Mouse (Mus musculus) spleen, adult 2 months (tissue): ENCODE measurements around the gene Dpp6. TPM values are rescaled to one million over a fixed set of nuclear protein-coding genes. Genes with fewer than 3 reads are reported as not detected.

Source experiments
- DNase-seq, 2 experiments: peaks; one replicate each; pipeline versions ENCODE4 v3.0.0 to v3.0.0-alpha.2; 2012 to 2021; ENCODE audit warnings: low spot score in 2 of 2, low read depth in 1 of 2
- H3K27ac ChIP-seq: fragments of 200-500 bp; 2 replicates; pipeline ENCODE4 v1.5.1; 2012; ENCODE audit warnings: low read length, inconsistent platforms; ENCODE audit not compliant: insufficient read depth
- H3K27me3 ChIP-seq: fragments of 200-500 bp; 2 replicates; pipeline ENCODE4 v1.6.1; 2012; ENCODE audit warnings: mild to moderate bottlenecking, moderate library complexity, low read length, inconsistent platforms; ENCODE audit not compliant: control insufficient read depth, insufficient read depth
- H3K36me3 ChIP-seq: fragments of 200-500 bp; 2 replicates; pipeline ENCODE4 v1.6.1; 2012; ENCODE audit warnings: mild to moderate bottlenecking, low read length, inconsistent platforms; ENCODE audit not compliant: control insufficient read depth, insufficient read depth
- H3K4me1 ChIP-seq: fragments of 200-500 bp; 2 replicates; pipeline ENCODE4 v1.6.1; 2011; ENCODE audit warnings: inconsistent platforms; ENCODE audit not compliant: control insufficient read depth, insufficient read depth, insufficient read length
- H3K4me3 ChIP-seq: fragments of 200-500 bp; 2 replicates; pipeline ENCODE4 v1.5.1; 2011; ENCODE audit warnings: mild to moderate bottlenecking, inconsistent platforms; ENCODE audit not compliant: insufficient read depth, insufficient read length; ENCODE audit errors: extremely low read depth
- CTCF ChIP-seq: fragments of 200-500 bp; IDR thresholded peaks from 2 replicates; pipeline ENCODE4 v1.5.1; 2011; ENCODE audit warnings: mild to moderate bottlenecking, inconsistent platforms; ENCODE audit not compliant: insufficient read depth, insufficient read length, insufficient replicate concordance; ENCODE audit errors: extremely low read depth
- POLR2A ChIP-seq: fragments of 200-500 bp; IDR thresholded peaks from 2 replicates; pipeline ENCODE4 v1.6.1; 2011; ENCODE audit warnings: low read depth, low read length, inconsistent platforms
- WGBS: fragments of 180-500 bp; shearing (Covaris S2); methylation state at CpG from one replicate; pipeline ENCODE4 v1.1.7; 2018; 5-methylcytosine and 5-hydroxymethylcytosine counted together
- polyA plus RNA-seq: library from polyadenylated mRNA; depleted of rRNA; stranded (reverse); fragments of >200 nt; gene quantifications from 2 replicates; pipeline ENCODE4 v1.2.3, GENCODE M21; 2012

Gene Dpp6
- polyA plus RNA-seq, 1 experiment: 0.11 TPM

DNA sequence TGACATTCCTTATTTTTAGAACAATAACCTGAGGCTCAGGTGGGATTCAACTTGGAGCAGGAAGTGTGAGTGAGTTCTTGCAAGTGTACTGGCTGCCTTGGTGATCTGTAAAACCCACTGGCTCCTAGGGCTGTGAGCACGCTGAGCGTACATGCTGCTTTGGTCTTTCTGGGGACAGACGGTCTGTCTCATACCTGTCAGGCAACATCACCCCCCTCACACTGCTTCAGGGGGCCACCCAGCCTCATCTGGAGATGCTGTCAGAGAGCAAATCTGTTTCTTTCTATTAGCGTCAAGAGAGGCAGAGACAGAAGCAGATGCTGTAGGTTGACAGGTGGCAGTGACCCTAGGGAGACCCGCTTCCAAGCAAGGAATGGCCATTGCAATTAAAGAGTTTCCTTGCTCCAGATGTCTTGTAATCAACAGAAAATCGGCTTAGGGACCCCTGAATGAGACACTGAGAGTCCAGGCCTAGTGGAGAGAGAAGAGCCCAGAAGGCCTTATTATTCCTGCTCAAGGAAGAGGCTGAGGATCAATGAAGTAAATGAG, 330.5 kb downstream of the Dpp6 start:
- H3K27ac ChIP-seq: no peak overlapping the region
- H3K4me1 ChIP-seq: no peaks in the 10 kb centered on the region
- no peak overlapping the region for H3K4me3 ChIP-seq
- 85% methylated on average over 6 of the region's 6 CpGs for WGBS
- no peak for DNase-seq
- H3K27me3 ChIP-seq: no peaks in the 10 kb centered on the region
- TF ChIP-seq POLR2A (no peak), CTCF (no peak)
- no peaks in the 10 kb centered on the region for H3K36me3 ChIP-seq

- no peak overlapping the region for H3K27ac ChIP-seq
- TF ChIP-seq POLR2A (no peak), CTCF (no peak)
- no peak overlapping the region for H3K4me3 ChIP-seq
- H3K4me1 ChIP-seq: no peaks in the 10 kb centered on the region
- DNase-seq: no peak
- H3K27me3 ChIP-seq: no peaks in the 10 kb centered on the region
- H3K36me3 ChIP-seq: no peaks in the 10 kb centered on the region
- 73% methylated on average over 1 of the region's 1 CpGs for WGBS
Measured at GRCm38 (mm10) chr5:27151017-27151416, 334.0 kb downstream of the Dpp6 start.

- Histone ChIP-seq H3K27me3 (no peaks in the 10 kb centered on the region), H3K4me3 (no peak overlapping the region), H3K36me3 (no peaks in the 10 kb centered on the region), H3K4me1 (no peaks in the 10 kb centered on the region), H3K27ac (no peak overlapping the region)
- TF ChIP-seq POLR2A (no peak), CTCF (no peak)
- WGBS: 70% methylated on average over 3 of the region's 3 CpGs
- DNase-seq: no peak
Measured at GRCm38 (mm10) chr5:27155671-27156070, 338.7 kb downstream of the Dpp6 start.

DNA sequence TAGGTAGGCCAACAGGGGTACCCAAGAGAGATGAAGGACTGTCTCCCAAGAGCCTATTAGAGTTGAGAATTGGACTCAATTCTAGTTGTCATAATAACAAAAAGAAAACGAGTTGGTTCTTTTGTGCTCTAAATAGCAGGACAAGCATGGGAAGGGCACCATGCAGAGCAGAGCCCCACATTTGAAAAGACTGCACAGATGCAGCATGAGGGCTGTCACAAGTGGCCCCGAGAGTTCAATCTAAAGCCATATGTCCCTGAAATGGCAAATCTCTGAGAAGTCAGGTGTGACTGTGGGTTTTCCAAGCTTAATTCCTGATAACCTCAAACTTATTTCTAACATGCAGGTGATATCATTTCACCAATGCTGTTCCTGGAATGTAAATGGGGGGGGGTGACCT, 339.4 kb downstream of the Dpp6 start:
- TF ChIP-seq POLR2A: no peak
- TF ChIP-seq CTCF: no peak
- Histone ChIP-seq H3K4me3 (no peak overlapping the region), H3K27me3 (no peaks in the 10 kb centered on the region), H3K36me3 (no peaks in the 10 kb centered on the region), H3K27ac (no peak overlapping the region), H3K4me1 (no peaks in the 10 kb centered on the region)
- 80% methylated on average over 2 of the region's 2 CpGs for WGBS
- DNase-seq: no peak

DNA sequence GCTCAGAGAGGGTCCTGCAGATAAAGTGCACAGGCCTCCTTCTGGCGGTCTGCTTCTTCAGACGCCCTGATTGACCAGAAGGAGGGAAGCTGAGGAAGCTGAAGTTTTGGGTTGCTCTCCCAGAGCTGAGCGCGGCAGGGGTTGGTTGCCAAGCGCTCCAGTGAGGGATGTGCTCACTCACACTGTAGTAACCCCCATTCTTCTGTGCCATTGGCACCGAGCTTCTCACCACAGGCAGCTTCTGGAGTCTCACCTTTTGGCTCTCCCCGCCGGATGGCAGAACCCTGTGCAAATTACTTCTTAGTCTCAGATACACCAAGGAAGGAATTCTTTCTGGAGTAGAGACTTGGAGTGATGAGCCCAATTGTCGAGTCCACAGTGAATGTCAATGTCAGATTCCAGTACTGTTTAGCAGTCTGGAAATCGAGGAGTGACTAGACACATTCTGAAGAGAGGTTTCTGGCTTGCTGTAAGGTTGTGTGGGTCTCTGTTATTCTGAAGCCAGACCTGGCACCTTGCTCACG, 344.2 kb downstream of the Dpp6 start:
- no peak for DNase-seq
- 72% methylated on average over 11 of the region's 11 CpGs for WGBS

GRCm38 (mm10) chr5:27168550-27168949, 351.5 kb downstream of the Dpp6 start:
- no peaks in the 10 kb centered on the region for H3K4me1 ChIP-seq
- WGBS: 86% methylated on average over 1 of the region's 1 CpGs
- TF ChIP-seq CTCF: no peak
- TF ChIP-seq POLR2A: no peak
- no peak for DNase-seq
- no peaks in the 10 kb centered on the region for H3K36me3 ChIP-seq
- no peaks in the 10 kb centered on the region for H3K27me3 ChIP-seq
- H3K4me3 ChIP-seq: no peak overlapping the region
- no peak overlapping the region for H3K27ac ChIP-seq

More for the DNA sequence above, 344.2 kb downstream of the Dpp6 start:
- Histone ChIP-seq H3K27me3 (no peaks in the 10 kb centered on the region), H3K4me3 (no peak overlapping the region), H3K36me3 (no peaks in the 10 kb centered on the region), H3K27ac (no peak overlapping the region), H3K4me1 (no peaks in the 10 kb centered on the region)
- TF ChIP-seq POLR2A (no peak), CTCF (no peak)

- H3K4me3 ChIP-seq: no peak overlapping the region
- 81% methylated on average over 4 of the region's 4 CpGs for WGBS
- H3K27ac ChIP-seq: no peak overlapping the region
- H3K36me3 ChIP-seq: no peaks in the 10 kb centered on the region
- no peak for DNase-seq
- no peaks in the 10 kb centered on the region for H3K4me1 ChIP-seq
- H3K27me3 ChIP-seq: no peaks in the 10 kb centered on the region
- TF ChIP-seq POLR2A: no peak
- no peak for TF ChIP-seq CTCF
Measured at GRCm38 (mm10) chr5:27184963-27185362, 368.0 kb downstream of the Dpp6 start.
